Mouse (Mus musculus) ES-E14 (cell line): Measurements from ENCODE around the gene Trp53tg5. TPM values are rescaled to one million over a fixed set of nuclear protein-coding genes. Genes with fewer than 3 reads are reported as not detected.
A peak's percentile ranks its signal among the peaks of the same experiment; 100 is the strongest.

Source experiments
- DNase-seq: peaks from one replicate; pipeline ENCODE4 v3.0.0-alpha.2; 2013; ENCODE audit warnings: low read depth, low spot score
- H3K27ac ChIP-seq: 2 replicates; pipeline ENCODE4 v1.5.1; 2012; ENCODE audit warnings: low read depth, mild to moderate bottlenecking, low read length, moderate library complexity, mixed read lengths; ENCODE audit not compliant: poor library complexity, insufficient read depth, severe bottlenecking
- H3K36me3 ChIP-seq: 2 replicates; pipeline ENCODE4 v1.6.1; 2012; ENCODE audit warnings: mild to moderate bottlenecking, low read length, moderate library complexity, mixed read lengths; ENCODE audit not compliant: control insufficient read depth, poor library complexity, insufficient read depth, severe bottlenecking
- H3K4me1 ChIP-seq, 2 experiments: fragments of 150-350 bp in 1 of 2; sonication (generic) in 1 of 2; 2 replicates each; pipeline ENCODE4 v1.6.1; 2012; ENCODE audit warnings: low read length in 2 of 2, mild to moderate bottlenecking in 1 of 2, mixed read lengths in 1 of 2; ENCODE audit not compliant: control insufficient read depth in 2 of 2, insufficient read depth in 2 of 2, poor library complexity in 1 of 2
- H3K4me3 ChIP-seq, 2 experiments: fragments of 150-350 bp in 1 of 2; sonication (generic) in 1 of 2; 2 replicates each; pipeline ENCODE4 v1.5.1; 2012; ENCODE audit warnings: low read length in 2 of 2, low read depth in 1 of 2, mild to moderate bottlenecking in 1 of 2, mixed read lengths in 1 of 2; ENCODE audit not compliant: insufficient read depth in 1 of 2, poor library complexity in 1 of 2, severe bottlenecking in 1 of 2
- H3K9ac ChIP-seq: 2 replicates; pipeline ENCODE4 v1.6.1; 2012; ENCODE audit warnings: low read depth, mild to moderate bottlenecking, low read length, mixed read lengths; ENCODE audit not compliant: poor library complexity, insufficient read depth, severe bottlenecking
- H3K9me3 ChIP-seq: fragments of 150-350 bp; sonication (generic); 2 replicates; pipeline ENCODE4 v1.6.1; 2012; ENCODE audit warnings: low read depth, mild to moderate bottlenecking, low read length; ENCODE audit not compliant: control insufficient read depth, insufficient read depth
- CHD2 ChIP-seq: IDR thresholded peaks from 2 replicates; pipeline ENCODE4 v1.6.1; 2014; ENCODE audit warnings: mild to moderate bottlenecking, low read depth, low read length, inconsistent platforms
- HCFC1 ChIP-seq: IDR thresholded peaks from 2 replicates; pipeline ENCODE4 v1.6.1; 2012; ENCODE audit warnings: low read length, inconsistent platforms, borderline replicate concordance; ENCODE audit not compliant: insufficient read depth
- MAFK ChIP-seq: IDR thresholded peaks from 2 replicates; pipeline ENCODE4 v1.6.1; 2014; ENCODE audit warnings: mild to moderate bottlenecking, low read depth, low read length, inconsistent platforms; ENCODE audit not compliant: insufficient read depth
- ZC3H11A ChIP-seq: IDR thresholded peaks from 2 replicates; pipeline ENCODE4 v1.6.1; 2012; ENCODE audit warnings: low read depth, mild to moderate bottlenecking, inconsistent platforms, low read length, borderline replicate concordance
- ZNF384 ChIP-seq: IDR thresholded peaks from 2 replicates; pipeline ENCODE4 v1.6.1; 2012; ENCODE audit warnings: low read depth, low read length, inconsistent platforms
- in situ Hi-C, 2 experiments: fragments of 600-800 bp; cut with MboI; formaldehyde crosslinking; loops; one replicate each; pipeline ENCODE4 v1.15.1; 2025; ENCODE audit warnings: low sequenced_read_pairs in 2 of 2, inconsistent platforms in 1 of 2; ENCODE audit not compliant: unreplicated experiment in 2 of 2
- total RNA-seq: library from RNA; depleted of rRNA; stranded (reverse); fragments of 300-350 nt; gene quantifications from 2 replicates; pipeline ENCODE4 v1.2.3, GENCODE M21; 2012

The Trp53tg5 gene
- total RNA-seq, 1 experiment: 0.22 TPM

DNA sequence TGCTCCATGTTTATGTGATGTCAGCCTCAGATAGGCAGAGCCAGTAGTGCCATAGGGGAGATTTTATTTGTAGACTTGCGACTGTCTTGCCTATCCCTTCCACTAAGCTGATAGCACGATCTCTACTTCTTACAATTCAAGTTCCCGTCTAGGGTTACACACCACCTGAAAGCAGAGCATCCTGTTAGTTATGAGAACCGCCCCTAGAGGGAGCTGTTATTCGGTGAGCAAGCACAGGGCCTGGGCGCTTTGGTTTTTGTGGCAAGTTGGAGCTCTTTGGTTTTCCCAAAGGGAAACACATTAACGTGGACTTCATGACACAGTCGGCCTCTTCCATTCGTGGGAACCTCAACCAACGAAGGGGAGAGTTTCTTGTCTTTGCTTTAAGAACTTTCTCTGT is 3.3 kb downstream of the Trp53tg5 start:
- Histone ChIP-seq H3K4me1 (peaks cover 0 to 3% of the 10 kb centered on the region in 2 experiments; a peak in 1 of 4 replicates), H3K4me3 (no peak overlapping the region), H3K9me3 (no peaks in the 10 kb centered on the region), H3K27ac (no peak overlapping the region), H3K9ac (no peak overlapping the region), H3K36me3 (no peaks in the 10 kb centered on the region)
- TF ChIP-seq ZC3H11A (no peak), ZNF384 (no peak), HCFC1 (no peak), CHD2 (no peak), MAFK (no peak)
- peak; percentile 71 for DNase-seq
- in situ Hi-C loops: no loop called here

GRCm38 (mm10) chr2:164466787-164467186 is 6.7 kb downstream of the Trp53tg5 start:
- Histone ChIP-seq H3K36me3 (peaks cover 7% of the 10 kb centered on the region), H3K4me3 (no peak overlapping the region), H3K9me3 (no peaks in the 10 kb centered on the region), H3K4me1 (peaks cover 0 to 5% of the 10 kb centered on the region in 2 experiments; a peak in 1 of 4 replicates), H3K9ac (no peak overlapping the region), H3K27ac (no peak overlapping the region)
- in situ Hi-C loops: no loop called here
- no peak for DNase-seq
- TF ChIP-seq CHD2 (no peak), HCFC1 (no peak), ZC3H11A (no peak), ZNF384 (no peak), MAFK (no peak)

DNA sequence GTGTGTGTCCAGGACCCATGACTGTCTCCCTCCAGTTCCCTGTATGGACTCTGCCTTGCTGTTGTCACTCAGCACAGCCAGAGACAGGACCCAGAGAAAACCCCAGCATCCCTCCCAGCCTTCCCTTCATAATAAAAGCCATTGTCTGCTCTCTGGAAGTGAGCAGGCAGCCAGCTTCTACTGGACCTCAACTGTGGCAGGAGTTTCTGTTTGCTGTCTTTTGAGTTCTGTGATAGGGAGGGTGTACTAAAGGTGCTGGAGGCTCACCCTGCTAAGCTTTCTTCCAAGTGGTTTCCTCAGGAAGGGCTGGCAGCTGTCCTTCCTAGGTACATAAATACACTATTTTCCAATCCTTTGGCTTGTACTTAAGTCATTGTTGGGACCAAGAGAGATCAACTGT is 8.4 kb downstream of the Trp53tg5 start:
- DNase-seq: no peak
- Histone ChIP-seq H3K4me3 (no peak overlapping the region), H3K9me3 (no peaks in the 10 kb centered on the region), H3K4me1 (peaks cover 0 to 3% of the 10 kb centered on the region in 2 experiments; a peak in 1 of 4 replicates), H3K27ac (no peak overlapping the region), H3K9ac (no peak overlapping the region), H3K36me3 (peaks cover 7% of the 10 kb centered on the region)
- TF ChIP-seq ZNF384 (no peak), CHD2 (no peak), MAFK (no peak), ZC3H11A (no peak), HCFC1 (no peak)
- in situ Hi-C loops: no loop called here

- Histone ChIP-seq H3K9me3 (no peaks in the 10 kb centered on the region), H3K27ac (peak within 1 kb of the TSS; percentile 11; the same call in 1 of the 2 replicates), H3K36me3 (peaks cover 7% of the 10 kb centered on the region), H3K9ac (peak within 1 kb of the TSS; percentile 88), H3K4me3 (peak within 1 kb of the TSS; percentile 68 to 79), H3K4me1 (peaks cover 5 to 16% of the 10 kb centered on the region in 2 experiments; a peak in 2 of 4 replicates)
- DNase-seq: peak; percentile 93
- no peak for TF ChIP-seq CHD2
- peak; percentile 91 for TF ChIP-seq HCFC1
- no peak for TF ChIP-seq ZNF384
- TF ChIP-seq ZC3H11A: no peak
- no peak for TF ChIP-seq MAFK
- in situ Hi-C loops: no loop called here
These were observed 12.6 kb downstream of the Trp53tg5 start, which contains the start of gene Gm20458 for GRCm38 (mm10) chr2:164460745-164461551. TSS of gene Gm20458 (plus strand) at chr2:164460967.
